Mouse (Mus musculus) monocyte, adult 2 months (primary cell): ENCODE data around the gene Dirc2.

Source experiments
- DNase-seq, 2 experiments: peaks; one replicate each; pipeline ENCODE4 v3.0.0; 2022; ENCODE audit warnings: low spot score in 2 of 2, low read depth in 1 of 2

Dirc2 gene

GRCm38 (mm10) chr16:35691606-35692005 is 77.5 kb downstream of the Dirc2 start:
- DNase-seq = no peak

GRCm38 (mm10) chr16:35686491-35686890 is 82.7 kb downstream of the Dirc2 start:
- no peak for DNase-seq

- DNase-seq = no peak
These were observed 84.1 kb downstream of the Dirc2 start for GRCm38 (mm10) chr16:35685027-35685426.

- no peak for DNase-seq
These were observed 87.6 kb downstream of the Dirc2 start for GRCm38 (mm10) chr16:35681327-35682108.

GRCm38 (mm10) chr16:35678476-35678875 is 90.7 kb downstream of the Dirc2 start:
- DNase-seq = no peak

GRCm38 (mm10) chr16:35677511-35678113 is 91.5 kb downstream of the Dirc2 start:
- DNase-seq = no peak

GRCm38 (mm10) chr16:35664847-35665246 is 104.3 kb downstream of the Dirc2 start:
- DNase-seq = no peak

- DNase-seq = no peak
These were observed 105.2 kb downstream of the Dirc2 start for GRCm38 (mm10) chr16:35663831-35664414.

GRCm38 (mm10) chr16:35660222-35660621 is 108.9 kb downstream of the Dirc2 start:
- no peak for DNase-seq

- DNase-seq = no peak
These were observed 115.2 kb downstream of the Dirc2 start for GRCm38 (mm10) chr16:35653951-35654350.

- no peak for DNase-seq
These were observed 116.5 kb downstream of the Dirc2 start for GRCm38 (mm10) chr16:35652706-35653105.

- no peak for DNase-seq
These were observed 117.0 kb downstream of the Dirc2 start for GRCm38 (mm10) chr16:35652206-35652605.

- no peak for DNase-seq
These were observed 120.3 kb downstream of the Dirc2 start for GRCm38 (mm10) chr16:35648862-35649261.
